Mouse (Mus musculus) MEL (cell line): ENCODE measurements at regions not wholly inside any gene's neighbourhood (a gene's known extent, or its start where the extent isn't known, plus 50 kb on each side); places are given as distances from the start of the nearest gene placed in this dataset.

Experiments
- DNase-seq: peaks from one replicate; pipeline ENCODE4 v3.0.0; 2011; ENCODE audit warnings: low read depth, low spot score
- H3K27ac ChIP-seq: 2 replicates; pipeline ENCODE4 v1.5.1; 2012; ENCODE audit warnings: low read depth, mild to moderate bottlenecking, control low read depth, low read length, moderate library complexity; ENCODE audit not compliant: control insufficient read depth
- H3K27me3 ChIP-seq, 2 experiments: fragments of 150-350 bp in 1 of 2; sonication (generic) in 1 of 2; 2 replicates each; pipeline ENCODE4 v1.6.1; 2012; ENCODE audit warnings: low read length in 2 of 2, mild to moderate bottlenecking in 2 of 2, improper control_type of control experiment in 1 of 2, moderate library complexity in 1 of 2; ENCODE audit not compliant: insufficient read depth in 2 of 2, control insufficient read depth in 1 of 2
- H3K36me3 ChIP-seq, 2 experiments: 2 replicates each; pipeline ENCODE4 v1.6.1; 2012 to 2014; ENCODE audit warnings: low read length in 2 of 2, improper control_type of control experiment in 1 of 2, inconsistent platforms in 1 of 2, mild to moderate bottlenecking in 1 of 2; ENCODE audit not compliant: insufficient read depth in 2 of 2, control insufficient read depth in 1 of 2
- H3K4me1 ChIP-seq, 2 experiments: fragments of 150-350 bp in 1 of 2; sonication (generic) in 1 of 2; 2 replicates each; pipeline ENCODE4 v1.6.1; 2012; ENCODE audit warnings: low read length in 2 of 2, improper control_type of control experiment in 1 of 2, mild to moderate bottlenecking in 1 of 2; ENCODE audit not compliant: insufficient read depth in 2 of 2, control insufficient read depth in 1 of 2
- H3K4me3 ChIP-seq, 2 experiments: fragments of 150-350 bp in 1 of 2; sonication (generic) in 1 of 2; 2 replicates each; pipeline ENCODE4 v1.5.1; 2012; ENCODE audit warnings: low read depth in 2 of 2, low read length in 2 of 2, mild to moderate bottlenecking in 2 of 2, moderate library complexity in 2 of 2, control low read depth in 1 of 2, improper control_type of control experiment in 1 of 2; ENCODE audit not compliant: control insufficient read depth in 1 of 2, insufficient read depth in 1 of 2
- H3K79me2 ChIP-seq: 2 replicates; pipeline ENCODE4 v1.6.1; 2012; ENCODE audit warnings: mild to moderate bottlenecking, low read length, moderate library complexity; ENCODE audit not compliant: control insufficient read depth, poor library complexity, insufficient read depth
- H3K9ac ChIP-seq: 2 replicates; pipeline ENCODE4 v1.6.1; 2012; ENCODE audit warnings: low read depth, mild to moderate bottlenecking, control low read depth, low read length, moderate library complexity; ENCODE audit not compliant: control insufficient read depth, poor library complexity, severe bottlenecking
- H3K9me3 ChIP-seq: fragments of 150-350 bp; sonication (generic); replicated peaks from 2 replicates; pipeline ENCODE4 v1.6.1; 2012; ENCODE audit warnings: mild to moderate bottlenecking, low read length, improper control_type of control experiment, moderate library complexity; ENCODE audit not compliant: insufficient read depth
- BHLHE40 ChIP-seq: IDR thresholded peaks from 2 replicates; pipeline ENCODE4 v1.6.1; 2012; ENCODE audit warnings: low read depth, mild to moderate bottlenecking, inconsistent platforms, low read length, improper control_type of control experiment, borderline replicate concordance
- CHD1 ChIP-seq: IDR thresholded peaks from 2 replicates; pipeline ENCODE4 v1.6.1; 2012; ENCODE audit warnings: low read depth, mild to moderate bottlenecking, inconsistent platforms, low read length, improper control_type of control experiment
- CHD2 ChIP-seq: IDR thresholded peaks from 2 replicates; pipeline ENCODE4 v1.6.1; 2011; ENCODE audit warnings: low read length, improper control_type of control experiment
- CTCF ChIP-seq, 3 experiments: IDR thresholded peaks in 2 of 3; conservative IDR thresholded peaks in 1 of 3; 2 replicates each; pipeline ENCODE4 v1.5.1; 2011 to 2012; ENCODE audit warnings: low read length in 3 of 3, low read depth in 2 of 3, mild to moderate bottlenecking in 2 of 3, improper control_type of control experiment in 1 of 3, inconsistent platforms in 1 of 3, mixed read lengths in 1 of 3, moderate library complexity in 1 of 3; ENCODE audit not compliant: control insufficient read depth in 1 of 3, insufficient read depth in 1 of 3, poor library complexity in 1 of 3, severe bottlenecking in 1 of 3
- EP300 ChIP-seq, 2 experiments: IDR thresholded peaks; 2 replicates each; pipeline ENCODE4 v1.6.1; 2011; ENCODE audit warnings: improper control_type of control experiment in 2 of 2, low read length in 2 of 2, low read depth in 1 of 2, mild to moderate bottlenecking in 1 of 2
- ETS1 ChIP-seq: IDR thresholded peaks from 2 replicates; pipeline ENCODE4 v1.6.1; 2012; ENCODE audit warnings: low read depth, mild to moderate bottlenecking, inconsistent platforms, low read length, improper control_type of control experiment, moderate library complexity
- HCFC1 ChIP-seq: IDR thresholded peaks from 2 replicates; pipeline ENCODE4 v1.6.1; 2012; ENCODE audit warnings: low read depth, mild to moderate bottlenecking, inconsistent platforms, low read length, improper control_type of control experiment, moderate library complexity
- JUND ChIP-seq: IDR thresholded peaks from 2 replicates; pipeline ENCODE4 v1.6.1; 2011; ENCODE audit warnings: low read depth, mild to moderate bottlenecking, improper control_type of control experiment, low read length
- KAT2A ChIP-seq: conservative IDR thresholded peaks from 2 replicates; pipeline ENCODE4 v1.6.1; 2012; ENCODE audit warnings: low read depth, low read length, improper control_type of control experiment, inconsistent platforms
- MAX ChIP-seq: IDR thresholded peaks from 2 replicates; pipeline ENCODE4 v1.6.1; 2011; ENCODE audit warnings: low read length, improper control_type of control experiment
- MXI1 ChIP-seq: IDR thresholded peaks from 2 replicates; pipeline ENCODE4 v1.6.1; 2011; ENCODE audit warnings: mild to moderate bottlenecking, low read depth, low read length, improper control_type of control experiment
- MYB ChIP-seq: IDR thresholded peaks from 2 replicates; pipeline ENCODE4 v1.6.1; 2011; ENCODE audit warnings: mild to moderate bottlenecking, low read depth, low read length, improper control_type of control experiment
- POLR2A ChIP-seq, 2 experiments: IDR thresholded peaks; 2 replicates each; pipeline ENCODE4 v1.6.1; 2011 to 2012; ENCODE audit warnings: low read length in 2 of 2, mild to moderate bottlenecking in 2 of 2, control low read depth in 1 of 2, improper control_type of control experiment in 1 of 2, low read depth in 1 of 2, moderate library complexity in 1 of 2; ENCODE audit not compliant: control insufficient read depth in 1 of 2, insufficient read depth in 1 of 2, poor library complexity in 1 of 2
- RAD21 ChIP-seq: IDR thresholded peaks from 2 replicates; pipeline ENCODE4 v1.6.1; 2011; ENCODE audit warnings: mild to moderate bottlenecking, low read depth, low read length, improper control_type of control experiment
- SIN3A ChIP-seq: IDR thresholded peaks from 2 replicates; pipeline ENCODE4 v1.6.1; 2012; ENCODE audit warnings: low read length, improper control_type of control experiment, inconsistent platforms
- SMC3 ChIP-seq: IDR thresholded peaks from 2 replicates; pipeline ENCODE4 v1.6.1; 2011; ENCODE audit warnings: low read depth, low read length, improper control_type of control experiment
- TBP ChIP-seq: IDR thresholded peaks from 2 replicates; pipeline ENCODE4 v1.8.0; 2011; ENCODE audit warnings: low read depth, low read length, improper control_type of control experiment
- TCF12 ChIP-seq: IDR thresholded peaks from 2 replicates; pipeline ENCODE4 v1.6.1; 2014; ENCODE audit warnings: low read depth, mild to moderate bottlenecking, inconsistent platforms, low read length, improper control_type of control experiment, moderate library complexity

GRCm38 (mm10) chrX:19237048-19237737, 243.9 kb downstream of the Tex13c3 start:
- peak; percentile 71 for DNase-seq
- no peaks in the 10 kb centered on the region for H3K9me3 ChIP-seq
- peak overlapping the region; percentile 71 to 82 for H3K4me3 ChIP-seq
- H3K9ac ChIP-seq: peak overlapping the region; percentile 74
- H3K36me3 ChIP-seq: peaks cover 4 to 8% of the 10 kb centered on the region in 2 experiments
- H3K4me1 ChIP-seq: peaks cover 4% of the 10 kb centered on the region in 2 experiments; a peak in 1 of 4 replicates
- peak overlapping the region; percentile 26 for H3K27ac ChIP-seq
- H3K79me2 ChIP-seq: peaks cover 12% of the 10 kb centered on the region
- no peak for TF ChIP-seq ETS1
- 0 out of 2 replicates have a peak, but pooled peaks have one; percentile 6 for TF ChIP-seq TBP
- 0 out of 4 replicates have a peak, but pooled peaks of 1 of the 2 experiments have one; percentile 1 for TF ChIP-seq POLR2A (IDR thresholded peaks at IDR 0.05; ENCODE audit: control insufficient read depth in 1 of 2, insufficient read depth in 1 of 2, low read depth in 1 of 2, low read length in 2 of 2, poor library complexity in 1 of 2)
- TF ChIP-seq EP300 (IDR thresholded peaks at IDR 0.05; ENCODE audit: low read depth in 1 of 2, low read length in 2 of 2): 0 out of 4 replicates have a peak, but pooled peaks of 1 of the 2 experiments have one; percentile 3
- TF ChIP-seq CHD1: 0 out of 2 replicates have a peak, but pooled peaks have one; percentile 47
- TF ChIP-seq MXI1: peak; percentile 59
- peak; percentile 46 for TF ChIP-seq MAX
- TF ChIP-seq SIN3A: peak; percentile 18
- TF ChIP-seq MYB: no peak
- no peak for TF ChIP-seq JUND
- peak; percentile 31; the same call in 1 of the 2 replicates for TF ChIP-seq TCF12
- no peak for TF ChIP-seq BHLHE40
- no peak for TF ChIP-seq CHD2
- H3K27me3 ChIP-seq: no peaks in the 10 kb centered on the region

GRCm38 (mm10) chrX:19235449-19235848, 245.7 kb downstream of the Tex13c3 start:
- peaks cover 12% of the 10 kb centered on the region for H3K79me2 ChIP-seq
- peak; percentile 57 for DNase-seq
- peaks cover 6 to 8% of the 10 kb centered on the region in 2 experiments for H3K36me3 ChIP-seq
- peaks cover 4% of the 10 kb centered on the region in 2 experiments; a peak in 1 of 4 replicates for H3K4me1 ChIP-seq
- peak overlapping the region in 1 of 2 experiments; percentile 71; a peak in 2 of 4 replicates for H3K4me3 ChIP-seq
- no peaks in the 10 kb centered on the region for H3K27me3 ChIP-seq
- no peak for TF ChIP-seq KAT2A
- TF ChIP-seq SMC3: peak; percentile 43
- TF ChIP-seq RAD21: peak; percentile 39
- TF ChIP-seq MAX: no peak
- TF ChIP-seq CTCF (IDR thresholded peaks at IDR 0.05 in 2 of 3, conservative IDR thresholded peaks at IDR 0.05 in 1 of 3; ENCODE audit: control insufficient read depth in 1 of 3, insufficient read depth in 1 of 3, low read depth in 2 of 3, low read length in 3 of 3, poor library complexity in 1 of 3, severe bottlenecking in 1 of 3): peak in 2 of 3 experiments; percentile 9 to 51; a peak in 2 of 6 replicates
- no peak for TF ChIP-seq HCFC1
- H3K9me3 ChIP-seq: no peaks in the 10 kb centered on the region
- no peak overlapping the region for H3K27ac ChIP-seq
- no peak overlapping the region for H3K9ac ChIP-seq
